Mouse (Mus musculus) kidney, adult 2 months (tissue): ENCODE measurements around the gene Cacna1d. TPM values are rescaled to one million over a fixed set of nuclear protein-coding genes. Genes with fewer than 3 reads are reported as not detected.

Experiments used
- DNase-seq: peaks from one replicate; pipeline ENCODE4 v3.0.0; 2021
- H3K27ac ChIP-seq: fragments of 200-500 bp; 2 replicates; pipeline ENCODE4 v1.5.1; 2012; ENCODE audit warnings: low read depth, low read length, control low read depth, inconsistent platforms; ENCODE audit not compliant: insufficient read depth
- H3K27me3 ChIP-seq: fragments of 200-500 bp; replicated peaks from 2 replicates; pipeline ENCODE4 v1.6.1; 2012; ENCODE audit warnings: mild to moderate bottlenecking, moderate library complexity, low read length, inconsistent platforms; ENCODE audit not compliant: control insufficient read depth, insufficient read depth
- H3K36me3 ChIP-seq: fragments of 200-500 bp; 2 replicates; pipeline ENCODE4 v1.6.1; 2012; ENCODE audit warnings: mild to moderate bottlenecking, moderate library complexity, low read length, inconsistent platforms; ENCODE audit not compliant: control insufficient read depth, insufficient read depth
- H3K4me1 ChIP-seq: fragments of 200-500 bp; 2 replicates; pipeline ENCODE4 v1.6.1; 2011; ENCODE audit warnings: low read length; ENCODE audit not compliant: control insufficient read depth, insufficient read depth
- H3K4me3 ChIP-seq: fragments of 200-500 bp; 2 replicates; pipeline ENCODE4 v1.5.1; 2011; ENCODE audit warnings: mild to moderate bottlenecking, low read depth, low read length, control low read depth; ENCODE audit not compliant: insufficient read depth
- CTCF ChIP-seq: fragments of 200-500 bp; conservative IDR thresholded peaks from 2 replicates; pipeline ENCODE4 v1.5.1; 2011; ENCODE audit warnings: low read depth, mild to moderate bottlenecking, control low read depth, low read length, moderate library complexity, mixed read lengths; ENCODE audit not compliant: insufficient read depth, insufficient read length
- POLR2A ChIP-seq: fragments of 200-500 bp; IDR thresholded peaks from one replicate; pipeline ENCODE4 v1.6.1; 2011; ENCODE audit warnings: low read depth, low read length, control low read depth
- WGBS: fragments of 180-500 bp; shearing (Covaris S2); methylation state at CpG from one replicate; pipeline ENCODE4 v1.1.7; 2018; 5-methylcytosine and 5-hydroxymethylcytosine counted together
- polyA plus RNA-seq: library from polyadenylated mRNA; depleted of rRNA; stranded (reverse); fragments of >200 nt; gene quantifications from 2 replicates; pipeline ENCODE4 v1.2.3, GENCODE M21; 2012

Cacna1d gene
- polyA plus RNA-seq, 1 experiment: 4.0 TPM

DNA sequence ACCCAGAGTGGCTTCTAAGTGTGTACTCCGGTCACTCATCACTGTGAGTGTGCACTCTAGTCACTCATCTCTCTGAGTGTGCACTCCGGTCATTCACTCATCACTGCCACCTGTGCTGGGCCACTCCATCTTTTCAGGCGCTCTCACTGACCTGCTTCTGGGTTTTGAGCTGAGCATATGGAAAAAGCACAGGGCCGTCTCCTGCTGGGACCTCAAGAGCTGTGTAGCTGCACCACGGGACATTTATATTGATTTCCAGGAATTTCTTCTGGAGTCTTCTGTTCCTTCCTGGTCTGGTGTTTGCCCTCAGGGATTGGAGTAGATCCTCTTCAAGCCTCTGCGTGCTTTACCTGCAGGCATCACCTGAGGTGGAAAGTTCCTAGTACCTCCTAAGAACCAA is 269.2 kb downstream of the Cacna1d start:
- Histone ChIP-seq H3K27ac (no peak overlapping the region), H3K4me3 (no peak overlapping the region), H3K4me1 (no peaks in the 10 kb centered on the region), H3K36me3 (no peaks in the 10 kb centered on the region), H3K27me3 (no peaks in the 10 kb centered on the region)
- no peak for TF ChIP-seq CTCF
- TF ChIP-seq POLR2A: no peak
- no peak for DNase-seq
- WGBS: 92% methylated on average over 6 of the region's 6 CpGs

- TF ChIP-seq CTCF (no peak), POLR2A (no peak)
- DNase-seq: no peak
- no peaks in the 10 kb centered on the region for H3K36me3 ChIP-seq
- no peaks in the 10 kb centered on the region for H3K27me3 ChIP-seq
- no peaks in the 10 kb centered on the region for H3K4me1 ChIP-seq
- WGBS: 63% methylated on average over 4 of the region's 4 CpGs
- no peak overlapping the region for H3K4me3 ChIP-seq
- no peak overlapping the region for H3K27ac ChIP-seq
Observed at GRCm38 (mm10) chr14:30219851-30220250, 271.4 kb downstream of the Cacna1d start.

- TF ChIP-seq CTCF (no peak), POLR2A (no peak)
- DNase-seq: peak; percentile 17
- 90% methylated on average over 3 of the region's 3 CpGs for WGBS
Observed at GRCm38 (mm10) chr14:30218114-30218513, 273.1 kb downstream of the Cacna1d start.

GRCm38 (mm10) chr14:30217124-30217523 is 274.1 kb downstream of the Cacna1d start:
- WGBS: 81% methylated on average over 2 of the region's 2 CpGs

More at GRCm38 (mm10) chr14:30218114-30218513, 273.1 kb downstream of the Cacna1d start:
- H3K36me3 ChIP-seq: no peaks in the 10 kb centered on the region
- no peak overlapping the region for H3K27ac ChIP-seq
- no peaks in the 10 kb centered on the region for H3K27me3 ChIP-seq
- H3K4me3 ChIP-seq: no peak overlapping the region
- H3K4me1 ChIP-seq: no peaks in the 10 kb centered on the region

GRCm38 (mm10) chr14:30208156-30208555 is 283.1 kb downstream of the Cacna1d start:
- no peak for DNase-seq
- TF ChIP-seq CTCF (no peak), POLR2A (no peak)
- no peaks in the 10 kb centered on the region for H3K36me3 ChIP-seq
- H3K4me3 ChIP-seq: no peak overlapping the region
- H3K27me3 ChIP-seq: no peaks in the 10 kb centered on the region
- no peaks in the 10 kb centered on the region for H3K4me1 ChIP-seq
- H3K27ac ChIP-seq: no peak overlapping the region

More at GRCm38 (mm10) chr14:30217124-30217523, 274.1 kb downstream of the Cacna1d start:
- H3K4me3 ChIP-seq: no peak overlapping the region
- H3K27ac ChIP-seq: no peak overlapping the region
- TF ChIP-seq POLR2A: no peak
- no peak for TF ChIP-seq CTCF
- H3K27me3 ChIP-seq: no peaks in the 10 kb centered on the region
- no peak for DNase-seq
- no peaks in the 10 kb centered on the region for H3K36me3 ChIP-seq
- H3K4me1 ChIP-seq: no peaks in the 10 kb centered on the region

DNA sequence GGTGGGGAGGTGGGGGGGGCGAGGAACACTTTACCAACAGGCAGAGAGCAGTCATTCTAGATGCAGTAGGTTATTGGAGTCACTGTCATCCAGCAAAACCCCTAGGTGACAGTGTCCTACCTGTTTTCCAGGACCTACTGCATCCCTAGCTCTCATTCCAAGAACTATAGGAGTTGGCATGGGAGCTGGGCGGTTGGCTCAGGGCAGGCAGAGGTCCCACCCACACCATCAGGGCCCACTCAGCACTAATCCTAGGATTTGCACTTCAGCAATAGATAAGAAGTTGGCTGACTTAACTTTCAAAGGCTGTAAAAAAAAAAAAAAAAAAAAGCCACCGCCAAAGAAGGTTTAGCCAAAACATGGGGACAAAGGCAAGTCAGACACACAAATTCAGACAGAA is 285.4 kb downstream of the Cacna1d start:
- Histone ChIP-seq H3K4me1 (no peaks in the 10 kb centered on the region), H3K27ac (no peak overlapping the region), H3K27me3 (no peaks in the 10 kb centered on the region), H3K4me3 (no peak overlapping the region), H3K36me3 (no peaks in the 10 kb centered on the region)
- WGBS: 70% methylated on average over 3 of the region's 3 CpGs
- DNase-seq: no peak
- TF ChIP-seq CTCF (no peak), POLR2A (no peak)

DNA sequence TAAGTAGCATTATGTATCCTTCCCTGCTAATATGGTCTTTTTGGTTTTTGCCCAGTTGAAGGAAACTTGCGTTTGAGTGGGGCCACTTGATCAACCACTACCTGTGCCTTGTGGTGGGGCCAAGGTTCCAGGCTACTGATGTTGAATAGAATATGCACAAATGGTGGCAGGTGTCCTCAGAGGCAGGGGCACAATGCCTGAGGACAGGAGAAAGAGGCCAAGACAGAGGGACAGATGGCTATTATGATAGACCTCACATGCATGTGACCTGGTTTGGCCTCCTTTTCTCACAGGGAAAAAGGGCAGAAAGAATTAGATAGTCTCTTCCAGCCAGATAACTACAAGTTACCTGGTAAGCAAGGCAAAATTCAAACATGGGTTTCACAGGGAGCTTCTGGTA is 286.7 kb downstream of the Cacna1d start:
- no peak for DNase-seq
- no peaks in the 10 kb centered on the region for H3K27me3 ChIP-seq
- no peak overlapping the region for H3K4me3 ChIP-seq
- WGBS: 96% methylated on average over 1 of the region's 1 CpGs
- H3K27ac ChIP-seq: no peak overlapping the region
- H3K4me1 ChIP-seq: no peaks in the 10 kb centered on the region
- H3K36me3 ChIP-seq: no peaks in the 10 kb centered on the region
- TF ChIP-seq CTCF (no peak), POLR2A (no peak)
